Mouse (Mus musculus) G1E-ER4 (cell line): ENCODE measurements around the gene Jazf1. TPM values are rescaled to one million over a fixed set of nuclear protein-coding genes. Genes with fewer than 3 reads are reported as not detected.

ENCODE experiments used
- GATA1 ChIP-seq: IDR thresholded peaks from one replicate; pipeline ENCODE4 v1.8.0; 2012; ENCODE audit warnings: low read length, inconsistent platforms
- polyA plus RNA-seq: library from polyadenylated mRNA; stranded (reverse); fragments of >175 nt; gene quantifications from 2 replicates; pipeline ENCODE4 v1.2.3, GENCODE M21; 2012

Gene Jazf1
- polyA plus RNA-seq, 1 experiment: not detected

DNA sequence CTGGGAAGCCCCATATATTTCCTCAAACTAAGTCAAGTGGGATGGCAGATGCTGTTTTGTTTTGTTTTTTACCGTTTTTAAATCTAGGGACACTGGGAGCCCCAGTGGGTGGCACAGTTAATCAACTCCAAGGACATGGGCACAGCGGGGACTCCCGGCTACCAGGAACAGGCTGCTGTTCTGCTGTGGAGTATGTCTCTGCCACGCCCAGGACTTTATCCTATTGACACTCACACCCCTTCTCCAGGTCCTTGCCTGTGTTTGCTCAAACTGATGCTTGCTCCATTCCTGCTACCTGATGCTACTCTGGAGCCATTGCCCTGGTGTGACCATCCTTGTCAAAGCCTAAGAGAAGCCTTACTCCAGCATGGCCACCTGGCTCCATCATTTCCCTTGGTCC lies 277.6 kb downstream of the Jazf1 start:
- TF ChIP-seq GATA1: no peak

GRCm38 (mm10) chr6:52790316-52790715 lies 278.1 kb downstream of the Jazf1 start:
- TF ChIP-seq GATA1: no peak

- no peak for TF ChIP-seq GATA1
Measured at GRCm38 (mm10) chr6:52779546-52779945, 288.9 kb downstream of the Jazf1 start.

DNA sequence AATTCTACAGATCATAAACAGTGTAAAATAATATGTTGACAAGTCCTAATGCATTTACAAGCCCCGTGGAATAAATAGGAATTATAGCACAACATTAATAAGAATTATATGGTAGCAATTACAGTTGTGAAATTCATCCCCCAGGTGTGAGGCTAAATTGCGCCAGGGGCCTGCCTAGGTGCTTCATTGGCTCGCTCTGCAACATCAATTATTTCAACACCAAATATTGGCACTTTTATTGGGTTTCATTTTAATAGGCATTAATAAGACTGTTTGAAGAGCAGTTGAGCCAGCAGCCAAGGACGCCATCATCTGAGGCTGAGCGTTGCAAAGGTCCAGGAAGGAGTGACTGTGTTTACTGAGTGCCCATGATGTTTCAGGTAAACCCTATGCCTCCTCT lies 289.9 kb downstream of the Jazf1 start:
- TF ChIP-seq GATA1: no peak

GRCm38 (mm10) chr6:52777034-52777433 lies 291.4 kb downstream of the Jazf1 start:
- no peak for TF ChIP-seq GATA1

DNA sequence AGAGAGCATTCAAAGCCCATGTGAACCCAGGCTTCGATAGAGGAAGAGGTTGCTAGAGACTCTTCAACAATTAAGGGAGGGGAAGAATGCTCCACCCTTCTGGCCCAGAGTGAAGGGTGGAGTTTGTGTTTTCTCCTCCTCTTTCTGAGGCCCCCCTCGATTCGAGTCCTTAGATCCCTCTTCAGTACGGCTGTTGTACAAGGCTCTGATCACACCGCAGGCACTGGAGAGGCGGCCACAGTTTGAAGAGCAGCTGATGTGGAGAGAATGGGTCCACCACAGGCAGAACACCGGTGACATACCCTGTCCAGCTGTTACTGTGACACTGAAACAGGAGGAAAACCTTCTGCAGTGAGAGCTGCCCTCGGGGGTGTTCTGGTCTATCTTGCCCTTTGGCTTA lies 292.5 kb downstream of the Jazf1 start:
- no peak for TF ChIP-seq GATA1

GRCm38 (mm10) chr6:52775350-52775749 lies 293.1 kb downstream of the Jazf1 start:
- TF ChIP-seq GATA1: no peak

GRCm38 (mm10) chr6:52773132-52773531 lies 295.3 kb downstream of the Jazf1 start:
- no peak for TF ChIP-seq GATA1

DNA sequence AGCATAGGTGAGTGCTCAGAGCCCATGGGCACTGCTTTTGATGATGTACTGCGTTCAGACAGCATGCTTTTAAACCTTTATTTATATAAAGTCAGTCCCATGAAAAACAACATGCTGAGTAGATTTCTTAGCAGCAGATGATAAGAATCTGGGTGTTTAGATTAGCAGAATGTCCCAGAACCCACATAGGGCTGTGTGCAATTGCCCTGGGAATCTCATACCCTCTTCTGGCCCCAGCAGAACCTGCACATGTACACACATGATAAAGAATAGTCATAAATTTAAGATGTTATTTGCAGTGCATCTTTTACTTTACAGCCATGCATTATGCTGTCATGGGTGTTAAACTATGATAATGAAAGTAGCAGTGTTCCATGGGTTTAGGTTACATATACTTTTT lies 297.6 kb downstream of the Jazf1 start:
- no peak for TF ChIP-seq GATA1

DNA sequence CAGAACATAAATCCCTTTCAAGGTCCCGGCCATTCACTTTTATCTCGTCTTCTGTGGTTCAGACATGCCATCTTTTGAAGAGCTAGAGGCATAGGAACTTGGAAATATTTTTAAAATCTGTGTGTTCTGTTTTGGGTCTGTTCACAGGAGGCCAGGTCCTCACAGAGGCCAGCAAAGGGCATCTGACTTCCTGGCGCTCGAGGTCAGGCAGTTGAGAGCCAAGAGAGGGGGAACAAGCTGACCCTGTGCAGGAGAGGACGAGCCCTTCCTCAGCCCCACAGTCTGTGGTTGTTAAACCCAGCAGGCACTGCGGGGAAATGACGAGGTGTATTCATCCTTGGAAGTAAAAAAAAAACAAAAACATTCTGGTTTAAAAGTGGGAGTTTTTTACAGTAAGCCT lies 303.2 kb downstream of the Jazf1 start:
- no peak for TF ChIP-seq GATA1

GRCm38 (mm10) chr6:52752832-52753231 lies 315.6 kb downstream of the Jazf1 start:
- no peak for TF ChIP-seq GATA1

DNA sequence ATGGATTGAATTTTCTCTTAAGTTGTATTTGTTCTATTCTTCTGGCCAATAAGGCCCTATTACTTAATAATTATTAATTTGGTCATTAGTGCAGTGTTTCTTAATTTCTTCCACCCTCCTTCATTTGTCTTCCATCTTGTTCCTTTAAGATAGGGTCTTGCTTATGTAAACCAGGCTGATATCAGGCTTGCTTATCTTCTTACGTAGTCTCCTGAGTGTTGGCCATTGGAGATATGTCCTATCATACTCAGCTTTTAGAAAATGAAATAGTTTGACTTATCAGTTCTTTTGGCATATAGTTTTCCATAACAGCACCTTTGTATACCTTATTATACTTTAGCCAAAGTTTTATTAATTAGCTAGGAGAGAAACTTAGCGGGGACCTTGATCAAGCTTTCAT lies 333.8 kb downstream of the Jazf1 start:
- TF ChIP-seq GATA1: no peak

GRCm38 (mm10) chr6:52730338-52730737 lies 338.1 kb downstream of the Jazf1 start:
- TF ChIP-seq GATA1: no peak

DNA sequence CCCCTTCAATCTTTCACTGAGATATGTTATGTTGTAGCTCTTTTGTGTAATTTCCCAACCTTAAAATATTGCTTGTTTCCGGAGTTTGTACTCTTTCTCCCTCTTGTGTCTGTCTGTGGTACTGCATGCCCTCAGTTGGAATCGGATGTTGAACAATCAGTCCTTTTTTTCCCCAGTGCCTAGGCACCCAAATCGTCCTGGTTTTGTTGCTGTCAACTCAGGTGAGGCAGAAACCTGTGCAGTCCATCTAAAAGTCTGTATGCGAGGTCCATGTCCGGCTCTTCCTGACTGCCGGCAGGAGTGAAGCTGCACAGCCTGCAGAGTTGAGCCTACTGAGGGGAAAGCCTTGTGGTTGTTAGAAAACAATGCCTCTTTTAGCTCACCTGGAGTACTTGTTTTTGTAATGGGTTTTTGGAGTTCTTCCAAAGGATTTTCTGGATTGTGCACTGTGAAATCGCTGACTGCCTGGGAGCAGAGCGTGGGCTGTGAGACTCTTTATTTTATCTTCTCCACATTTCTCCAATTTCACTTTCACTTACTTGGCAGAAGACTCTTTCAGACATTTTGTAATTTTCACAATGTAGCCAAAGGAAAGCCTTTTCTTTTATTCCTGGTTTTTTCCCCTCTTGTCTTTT lies 343.5 kb downstream of the Jazf1 start:
- no peak for TF ChIP-seq GATA1

Other genes with a start within 250 kb of the Jazf1 start
- gene Creb5, start 218.6 kb upstream of the Jazf1 start, polyA plus RNA-seq: not detected in 2 replicates